In genomic region chr6:57773792-57774191, GRCm38 (mm10) we compare ENCODE assay signal across 12 mouse cellular contexts.
"Had no signal": no experiment of that assay in that cellular context is flagged by ENCODE, and none has a peak within 500 bp of the region (broad histone marks: within the 10 kb centered on the region; RNA-seq: fewer than 3 reads in every experiment).

No protein-coding gene starts in this region.

- ATAC-seq: midbrain, embryonic 16.5 days had no signal

- H3K4me1 ChIP-seq: kidney, embryonic 15.5 days; limb, embryonic 13.5 days; midbrain, embryonic 12.5 days had no signal

- DNase-seq: kidney, adult 2 months; kidney, postnatal 14 days; left cerebral cortex, postnatal 4 days; lung, adult 18-20 months; lung, postnatal 36 days; right cerebral cortex, adult 18-20 months; right cerebral cortex, postnatal 25 days; thymus, postnatal 4 days had no signal

- H3K9me3 ChIP-seq: kidney, embryonic 15.5 days; limb, embryonic 13.5 days; midbrain, embryonic 12.5 days had no signal

- H3K4me3 ChIP-seq: kidney, embryonic 15.5 days; limb, embryonic 13.5 days; midbrain, embryonic 12.5 days had no signal

- H3K27me3 ChIP-seq: kidney, embryonic 15.5 days; limb, embryonic 13.5 days; midbrain, embryonic 12.5 days had no signal

- H3K9ac ChIP-seq: kidney, embryonic 15.5 days; limb, embryonic 13.5 days; midbrain, embryonic 12.5 days had no signal

- H3K27ac ChIP-seq: kidney, embryonic 15.5 days; limb, embryonic 13.5 days; midbrain, embryonic 12.5 days had no signal

- H3K4me2 ChIP-seq: kidney, embryonic 15.5 days; limb, embryonic 13.5 days; midbrain, embryonic 12.5 days had no signal
